Mouse (Mus musculus): Measurements from ENCODE around the gene B3gntl1. TPM values are rescaled to one million over a fixed set of nuclear protein-coding genes. Genes with fewer than 3 reads are reported as not detected.
A peak's percentile ranks its signal among the peaks of the same experiment; 100 is the strongest.
"Not testable (repeated sequence)": the region's sequence is repeated elsewhere in the genome, so short reads cannot be mapped to it uniquely, and the experiment has no call there.

B3gntl1 gene
- polyA plus RNA-seq, 1 experiment from 2014 or later: 1.8 TPM

GRCm38 (mm10) chr11:121683243-121683642 lies 10.3 kb upstream of the B3gntl1 start:
- H3K9ac ChIP-seq: no peak overlapping the region
- no peak overlapping the region for H3K4me2 ChIP-seq
- H3K9me3 ChIP-seq (replicated peaks): no peaks in the 10 kb centered on the region
- no peak for ATAC-seq (ENCODE audit: insufficient read depth)
- 59% methylated on average over 3 of the region's 3 CpGs for WGBS (ENCODE audit: insufficient replicate concordance)
- H3K4me3 ChIP-seq (replicated peaks): no peak overlapping the region
- H3K27ac ChIP-seq (replicated peaks): no peak overlapping the region
- 0 out of 2 replicates have a peak, but pooled peaks cover 2% of the 10 kb centered on the region for H3K4me1 ChIP-seq (replicated peaks)
- H3K36me3 ChIP-seq (replicated peaks): no peaks in the 10 kb centered on the region
- H3K27me3 ChIP-seq: no peaks in the 10 kb centered on the region

- WGBS (ENCODE audit: insufficient replicate concordance): 40% methylated on average over 5 of the region's 5 CpGs
- ATAC-seq (ENCODE audit: insufficient read depth): peak; percentile 30; the same call in 1 of the 2 replicates
These were observed 7.8 kb upstream of the B3gntl1 start for GRCm38 (mm10) chr11:121680750-121681149.

GRCm38 (mm10) chr11:121679581-121679980 lies 6.6 kb upstream of the B3gntl1 start:
- no peak overlapping the region for H3K9ac ChIP-seq
- no peak overlapping the region for H3K4me3 ChIP-seq (replicated peaks)
- no peak overlapping the region for H3K27ac ChIP-seq (replicated peaks)
- H3K36me3 ChIP-seq (replicated peaks): no peaks in the 10 kb centered on the region
- WGBS (ENCODE audit: insufficient replicate concordance): 54% methylated on average over 2 of the region's 2 CpGs
- no peaks in the 10 kb centered on the region for H3K4me1 ChIP-seq (replicated peaks)
- no peaks in the 10 kb centered on the region for H3K27me3 ChIP-seq
- no peaks in the 10 kb centered on the region for H3K9me3 ChIP-seq (replicated peaks)
- no peak overlapping the region for H3K4me2 ChIP-seq
- no peak for ATAC-seq (ENCODE audit: insufficient read depth)

More at GRCm38 (mm10) chr11:121680750-121681149, 7.8 kb upstream of the B3gntl1 start:
- H3K9me3 ChIP-seq (replicated peaks): no peaks in the 10 kb centered on the region
- H3K4me3 ChIP-seq (replicated peaks): no peak overlapping the region
- H3K4me1 ChIP-seq (replicated peaks): 0 out of 2 replicates have a peak, but pooled peaks cover 2% of the 10 kb centered on the region
- H3K27ac ChIP-seq (replicated peaks): no peak overlapping the region
- no peak overlapping the region for H3K9ac ChIP-seq
- H3K36me3 ChIP-seq (replicated peaks): no peaks in the 10 kb centered on the region
- H3K4me2 ChIP-seq: no peak overlapping the region
- no peaks in the 10 kb centered on the region for H3K27me3 ChIP-seq

- no peaks in the 10 kb centered on the region for H3K9me3 ChIP-seq (replicated peaks)
- H3K27me3 ChIP-seq: no peaks in the 10 kb centered on the region
- H3K4me2 ChIP-seq: no peak overlapping the region
- no peaks in the 10 kb centered on the region for H3K36me3 ChIP-seq (replicated peaks)
- H3K4me1 ChIP-seq (replicated peaks): peaks cover 20% of the 10 kb centered on the region
- H3K9ac ChIP-seq: no peak overlapping the region
- no peak for ATAC-seq (ENCODE audit: insufficient read depth)
- WGBS (ENCODE audit: insufficient replicate concordance): 77% methylated on average over 2 of the region's 2 CpGs
- H3K27ac ChIP-seq (replicated peaks): no peak overlapping the region
- no peak overlapping the region for H3K4me3 ChIP-seq (replicated peaks)
These were observed 3.9 kb upstream of the B3gntl1 start for GRCm38 (mm10) chr11:121676836-121677235.

- Histone ChIP-seq H3K9me3 (replicated peaks) (no peaks in the 10 kb centered on the region), H3K27me3 (no peaks in the 10 kb centered on the region), H3K4me3 (replicated peaks) (peak overlapping the region; percentile 71), H3K9ac (peak overlapping the region; percentile 41), H3K27ac (replicated peaks) (peak overlapping the region; percentile 73), H3K36me3 (replicated peaks) (no peaks in the 10 kb centered on the region), H3K4me2 (peak overlapping the region; percentile 97), H3K4me1 (replicated peaks) (peaks cover 20% of the 10 kb centered on the region)
- 51% methylated on average over 7 of the region's 7 CpGs for WGBS (ENCODE audit: insufficient replicate concordance)
- ATAC-seq (ENCODE audit: insufficient read depth): no peak
These were observed 676 bp upstream of the B3gntl1 start for GRCm38 (mm10) chr11:121673629-121674028.

GRCm38 (mm10) chr11:121672312-121672989 lies 502 bp downstream of the B3gntl1 start:
- no peaks in the 10 kb centered on the region for H3K36me3 ChIP-seq (replicated peaks)
- H3K4me3 ChIP-seq (replicated peaks): peak overlapping the region; percentile 71
- peak overlapping the region; percentile 73 for H3K27ac ChIP-seq (replicated peaks)
- H3K4me1 ChIP-seq (replicated peaks): peaks cover 20% of the 10 kb centered on the region
- H3K27me3 ChIP-seq: no peaks in the 10 kb centered on the region
- no peak; the same call in none of the 2 replicates for ATAC-seq (ENCODE audit: insufficient read depth)
- peak overlapping the region; percentile 55 for H3K9ac ChIP-seq
- no peaks in the 10 kb centered on the region for H3K9me3 ChIP-seq (replicated peaks)
- WGBS (ENCODE audit: insufficient replicate concordance): under 1% methylated on average over 22 of the region's 22 CpGs
- H3K4me2 ChIP-seq: peak overlapping the region; percentile 97

GRCm38 (mm10) chr11:121670926-121671325 lies 2.0 kb downstream of the B3gntl1 start:
- ATAC-seq (ENCODE audit: insufficient read depth): no peak

GRCm38 (mm10) chr11:121668776-121669175 lies 4.2 kb downstream of the B3gntl1 start:
- Histone ChIP-seq H3K27me3 (no peaks in the 10 kb centered on the region), H3K9ac (no peak overlapping the region), H3K4me3 (replicated peaks) (no peak overlapping the region), H3K4me2 (no peak overlapping the region), H3K9me3 (replicated peaks) (no peaks in the 10 kb centered on the region), H3K4me1 (replicated peaks) (peaks cover 16% of the 10 kb centered on the region), H3K27ac (replicated peaks) (no peak overlapping the region), H3K36me3 (replicated peaks) (no peaks in the 10 kb centered on the region)
- no peak for ATAC-seq (ENCODE audit: insufficient read depth)
- 66% methylated on average over 5 of the region's 5 CpGs for WGBS (ENCODE audit: insufficient replicate concordance)

More at GRCm38 (mm10) chr11:121670926-121671325, 2.0 kb downstream of the B3gntl1 start:
- peaks cover 20% of the 10 kb centered on the region for H3K4me1 ChIP-seq (replicated peaks)
- no peak overlapping the region for H3K27ac ChIP-seq (replicated peaks)
- H3K4me3 ChIP-seq (replicated peaks): no peak overlapping the region
- H3K9ac ChIP-seq: no peak overlapping the region
- H3K36me3 ChIP-seq (replicated peaks): no peaks in the 10 kb centered on the region
- no peak overlapping the region for H3K4me2 ChIP-seq
- H3K9me3 ChIP-seq (replicated peaks): no peaks in the 10 kb centered on the region
- 76% methylated on average over 5 of the region's 5 CpGs for WGBS (ENCODE audit: insufficient replicate concordance)
- H3K27me3 ChIP-seq: no peaks in the 10 kb centered on the region

- no peaks in the 10 kb centered on the region for H3K9me3 ChIP-seq (replicated peaks)
- H3K4me2 ChIP-seq: no peak overlapping the region
- WGBS (ENCODE audit: insufficient replicate concordance): 86% methylated on average over 4 of the region's 4 CpGs
- ATAC-seq (ENCODE audit: insufficient read depth): no peak
- H3K27me3 ChIP-seq: no peaks in the 10 kb centered on the region
- H3K4me1 ChIP-seq (replicated peaks): peaks cover 5% of the 10 kb centered on the region
- H3K36me3 ChIP-seq (replicated peaks): no peaks in the 10 kb centered on the region
- no peak overlapping the region for H3K4me3 ChIP-seq (replicated peaks)
- no peak overlapping the region for H3K27ac ChIP-seq (replicated peaks)
- no peak overlapping the region for H3K9ac ChIP-seq
These were observed 5.4 kb downstream of the B3gntl1 start for GRCm38 (mm10) chr11:121667541-121667940.

GRCm38 (mm10) chr11:121661116-121661515 lies 11.8 kb downstream of the B3gntl1 start:
- H3K9me3 ChIP-seq (replicated peaks): no peaks in the 10 kb centered on the region
- no peak overlapping the region for H3K9ac ChIP-seq
- no peak overlapping the region for H3K4me3 ChIP-seq (replicated peaks)
- H3K27ac ChIP-seq (replicated peaks): no peak overlapping the region
- WGBS (ENCODE audit: insufficient replicate concordance): 75% methylated on average over 2 of the region's 2 CpGs
- no peak for ATAC-seq (ENCODE audit: insufficient read depth)
- no peaks in the 10 kb centered on the region for H3K36me3 ChIP-seq (replicated peaks)
- H3K4me2 ChIP-seq: no peak overlapping the region
- H3K27me3 ChIP-seq: no peaks in the 10 kb centered on the region
- peaks cover 1% of the 10 kb centered on the region; the same call in 1 of the 2 replicates for H3K4me1 ChIP-seq (replicated peaks)

- H3K4me2 ChIP-seq; ATAC-seq (ENCODE audit: insufficient read depth); H3K36me3 ChIP-seq (replicated peaks); H3K9me3 ChIP-seq (replicated peaks); H3K4me1 ChIP-seq (replicated peaks); H3K27me3 ChIP-seq; H3K27ac ChIP-seq (replicated peaks); H3K9ac ChIP-seq; H3K4me3 ChIP-seq (replicated peaks): not testable (repeated sequence)
- WGBS (ENCODE audit: insufficient replicate concordance): 71% methylated on average over 2 of the region's 2 CpGs
These were observed 12.3 kb downstream of the B3gntl1 start for GRCm38 (mm10) chr11:121660604-121661003.
